Mouse (Mus musculus) kidney, adult 8-10 months (tissue): Measurements from ENCODE around the gene Tmppe.
"Not testable (repeated sequence)": the region's sequence is repeated elsewhere in the genome, so short reads cannot be mapped to it uniquely, and the experiment has no call there.

Experiments
- DNase-seq, 2 experiments: peaks; one replicate each; pipeline ENCODE4 v3.0.0; 2022

Gene Tmppe

DNA sequence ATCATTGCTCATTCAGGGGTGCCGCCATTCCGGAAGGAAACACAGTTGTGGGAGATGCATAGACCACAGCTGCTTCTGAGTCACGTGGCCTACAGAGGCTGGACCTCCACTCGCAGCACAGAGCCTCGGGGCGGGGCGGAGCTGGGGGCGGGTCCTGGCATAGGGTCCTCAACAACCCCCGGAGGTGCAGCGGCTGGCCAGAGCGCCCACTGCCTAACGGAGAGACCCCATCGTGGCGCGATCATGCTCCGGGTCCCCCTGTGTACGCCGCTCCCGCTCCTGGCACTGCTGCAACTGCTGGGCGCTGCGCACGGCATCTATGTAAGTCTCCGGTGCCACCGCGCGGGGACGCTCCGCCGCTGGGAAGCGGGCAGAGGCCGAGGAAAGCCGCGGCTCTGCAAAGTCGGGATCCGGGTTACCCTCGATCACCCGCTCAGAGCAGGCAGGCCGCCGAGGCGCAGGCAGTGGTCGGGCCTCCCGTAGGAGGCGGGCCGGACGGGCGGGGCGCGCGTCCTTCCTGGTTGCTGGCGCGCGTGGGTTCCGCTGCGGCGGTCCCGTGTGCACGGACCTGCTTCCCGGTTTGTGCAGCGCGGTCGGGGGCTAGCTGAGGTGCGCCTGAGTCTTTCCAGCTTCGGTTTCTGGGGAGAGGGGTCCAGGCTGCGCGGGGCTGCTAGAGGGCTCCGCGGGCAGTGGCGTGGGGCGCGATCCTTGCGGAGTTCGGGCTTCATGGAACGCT, at the start of gene Tmppe, which contains the start of gene Glb1:
Tmppe (plus strand) TSS at position 157 of the 736 bp plus-strand sequence.
Glb1 (plus strand) TSS at position 128 of the 736 bp plus-strand sequence.
- peak; percentile 80 to 83 for DNase-seq

DNA sequence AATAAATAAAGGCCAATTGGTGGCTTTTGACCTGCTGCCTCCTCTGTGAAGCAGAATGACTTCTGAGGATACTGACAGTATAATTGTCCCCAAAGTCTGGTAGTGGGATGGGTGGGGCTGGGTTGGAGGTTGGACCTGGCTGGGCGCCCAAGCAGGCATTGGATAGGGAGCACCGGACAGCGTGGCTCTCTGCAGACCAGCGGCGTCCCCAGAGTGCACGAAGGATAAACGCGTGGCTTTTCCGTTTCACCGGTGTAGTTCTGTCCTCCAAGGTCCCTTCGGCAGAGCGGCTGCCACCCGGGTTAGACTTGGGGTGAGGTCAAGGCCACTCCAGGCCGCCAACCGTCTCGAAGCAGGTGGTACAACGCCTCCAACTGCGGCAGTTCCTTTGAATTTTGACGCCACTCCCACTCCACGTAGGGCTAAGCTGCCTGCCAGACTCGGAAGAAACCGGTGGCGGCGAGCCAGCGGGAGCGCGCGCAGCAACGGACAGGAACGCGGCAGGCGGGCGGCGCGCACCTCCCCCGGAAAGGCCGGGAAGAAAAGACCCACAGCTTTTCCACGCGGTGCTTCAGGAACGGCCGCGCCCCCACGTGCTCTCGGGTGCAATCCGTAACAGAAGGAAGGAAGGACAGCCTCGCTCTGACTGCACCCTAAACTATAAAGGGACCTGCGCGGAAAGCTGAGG, 33.0 kb upstream of the Tmppe start:
- DNase-seq = peak; percentile 73 to 86

DNA sequence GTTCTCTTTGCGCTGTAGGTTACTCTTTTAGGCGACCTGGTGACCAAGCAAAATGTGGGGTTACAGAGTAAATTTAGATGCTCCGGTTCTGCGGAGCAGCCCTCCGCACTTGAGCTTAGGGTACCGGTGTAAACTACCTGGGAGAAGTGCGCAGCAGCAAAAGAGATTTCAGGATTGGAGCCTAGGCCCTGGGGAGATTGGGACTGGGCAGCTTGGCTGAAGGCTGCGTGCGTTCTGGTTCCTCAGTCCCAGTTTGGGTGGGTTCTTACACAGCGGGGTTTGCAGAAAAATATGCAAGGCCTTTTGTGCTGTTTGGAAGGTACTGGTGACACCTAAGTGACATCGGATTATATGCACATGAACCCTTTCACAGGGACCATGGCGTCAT, 32.4 kb upstream of the Tmppe start:
- DNase-seq = no peak

DNA sequence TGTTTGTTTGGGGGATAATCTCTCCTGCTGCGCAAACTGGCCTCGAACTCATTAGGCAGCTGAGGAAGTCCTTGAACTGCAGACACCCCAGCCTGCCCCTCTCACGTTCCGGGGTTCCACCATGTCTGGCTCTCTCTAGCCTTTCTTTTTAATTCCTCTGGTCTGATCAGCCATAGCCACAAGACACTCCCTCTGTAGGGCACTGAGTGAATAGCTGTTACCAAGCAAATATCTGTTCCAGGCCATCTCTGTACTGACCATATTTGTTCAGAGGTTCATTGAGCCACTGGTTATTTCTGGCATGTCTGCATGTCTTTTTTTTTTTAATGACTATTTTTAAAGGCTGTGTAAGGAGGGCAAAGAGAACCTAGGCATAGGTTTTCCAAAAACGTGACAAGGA, 31.5 kb upstream of the Tmppe start:
- DNase-seq = not testable (repeated sequence)

DNA sequence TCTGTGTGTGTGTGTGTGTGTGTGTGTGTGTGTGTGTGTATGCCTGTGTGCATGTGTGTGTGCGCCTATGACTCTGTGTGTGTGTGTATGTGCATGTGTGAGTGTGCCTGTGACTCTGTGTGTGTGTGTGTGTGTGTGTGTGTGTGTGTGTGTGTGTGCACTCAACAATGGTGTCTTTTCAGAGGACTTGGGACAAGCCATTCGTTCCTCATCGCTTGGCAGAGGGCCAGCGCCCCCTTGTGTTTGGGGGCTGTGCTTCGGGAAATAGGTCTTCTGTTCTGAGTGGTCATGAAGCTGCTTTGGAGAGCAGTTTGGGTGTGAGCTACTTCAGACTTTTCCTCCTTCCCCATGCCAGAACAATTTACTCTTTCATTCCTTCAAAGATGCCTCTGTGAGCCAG, 29.2 kb upstream of the Tmppe start:
- not testable (repeated sequence) for DNase-seq

DNA sequence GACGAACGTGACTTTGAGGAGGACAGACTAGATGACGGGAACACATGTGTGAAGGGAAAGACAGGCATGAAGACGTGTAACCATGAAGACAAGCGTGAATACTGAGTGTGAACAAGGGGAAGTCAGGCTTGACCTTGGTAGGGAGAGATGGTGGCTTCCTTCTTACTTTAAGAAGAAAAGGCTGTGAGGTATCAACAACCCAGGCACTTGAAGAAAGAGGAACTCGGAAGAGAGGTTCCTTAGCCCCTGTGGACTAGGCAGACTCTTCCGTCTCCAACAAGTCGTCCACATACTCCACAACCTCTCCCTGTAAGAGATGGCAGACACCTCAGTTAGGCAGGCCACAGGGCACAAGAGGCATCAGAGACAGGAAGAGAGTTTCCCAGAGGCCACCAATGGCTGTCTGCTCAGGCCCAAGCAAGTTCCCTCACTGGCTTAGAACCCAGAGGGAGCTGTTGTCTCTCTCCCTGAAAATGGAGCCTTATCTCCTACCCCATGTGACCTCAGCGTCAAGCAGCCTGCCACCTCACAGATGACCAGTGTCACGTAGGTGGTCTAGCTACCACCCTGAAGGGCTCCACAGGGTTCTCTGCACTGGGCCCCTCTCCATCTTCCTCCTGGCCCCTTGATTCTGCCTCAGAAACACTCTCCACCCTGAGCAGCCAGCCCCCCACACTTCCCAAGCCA, 25.5 kb upstream of the Tmppe start:
- no peak for DNase-seq

DNA sequence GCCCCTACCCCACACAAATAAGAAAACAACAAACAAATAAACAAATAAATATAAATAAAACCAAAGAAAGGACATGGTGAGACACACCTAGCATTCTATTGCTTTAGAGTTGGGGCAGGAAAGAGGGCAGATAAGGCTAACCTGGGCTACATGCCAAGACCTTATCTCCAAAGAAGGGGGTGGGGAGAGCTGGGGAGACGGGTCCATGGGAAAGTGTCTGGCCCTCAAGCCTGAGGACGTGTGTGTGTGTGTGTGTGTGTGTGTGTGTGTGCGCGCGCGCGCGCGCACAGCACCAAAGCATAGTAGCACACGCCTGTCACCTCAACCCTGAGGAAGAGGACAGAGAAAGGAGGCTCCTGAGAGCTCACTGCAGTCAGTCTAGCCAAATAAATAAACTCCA, 23.7 kb upstream of the Tmppe start:
- DNase-seq = no peak

DNA sequence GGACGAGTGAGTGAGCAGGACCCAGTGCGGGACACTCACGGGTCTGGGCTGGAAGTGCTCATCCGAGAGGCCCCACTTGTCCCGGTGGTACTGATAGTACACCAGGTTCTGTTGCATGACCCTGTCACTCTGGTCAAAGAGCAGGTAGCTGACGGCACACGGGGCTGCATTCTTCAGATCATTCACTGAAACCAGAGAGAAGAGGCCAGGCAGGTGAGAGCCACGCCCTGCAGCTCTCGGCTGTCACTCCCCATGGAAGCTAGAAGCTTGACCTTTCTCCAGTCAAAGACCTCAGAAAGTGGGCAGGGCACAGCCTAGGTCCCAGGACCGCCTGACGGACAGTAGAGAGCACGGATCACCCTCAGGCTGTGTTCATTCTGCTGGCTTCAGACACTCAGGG, 21.0 kb upstream of the Tmppe start:
- DNase-seq = peak in 1 of 2 experiments; percentile 45

DNA sequence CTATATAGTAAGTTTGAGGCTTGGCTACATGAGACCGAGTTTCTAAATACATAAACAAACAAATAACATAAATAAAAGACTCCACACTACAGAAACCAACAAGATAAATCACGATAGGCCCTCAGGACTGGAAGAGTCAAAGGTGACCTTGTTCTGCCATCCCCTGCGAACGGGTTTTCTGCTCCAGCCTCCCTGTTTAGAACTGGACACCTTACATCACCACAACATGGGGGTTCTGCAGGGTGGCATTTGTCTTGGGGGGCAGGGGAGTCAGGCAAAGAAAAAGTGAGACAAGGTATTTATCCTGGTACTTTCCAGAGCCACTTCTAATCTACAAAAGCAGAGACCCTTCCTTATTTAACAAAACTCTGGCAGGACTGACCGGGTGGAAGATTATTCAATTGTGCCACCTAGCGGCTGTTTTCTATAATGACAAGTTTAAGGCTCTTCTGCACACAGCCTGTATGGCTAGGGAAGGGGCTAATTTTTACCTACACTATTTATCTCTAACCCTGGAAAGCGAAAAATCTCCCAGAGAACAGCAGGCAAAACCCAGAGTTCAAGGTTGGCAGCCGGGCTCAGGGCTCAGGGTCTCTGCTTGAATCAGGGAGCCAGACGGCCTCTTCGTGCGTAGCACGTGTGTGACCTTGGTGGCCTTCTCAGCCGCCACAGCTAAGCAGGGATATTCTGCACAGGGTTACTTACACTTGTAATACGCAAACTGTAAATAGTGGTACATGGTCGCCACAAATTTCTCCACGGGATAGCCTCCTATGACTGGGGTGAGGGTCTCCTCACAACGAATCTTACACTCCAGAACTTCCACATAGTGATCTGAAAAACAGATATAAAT, 19.8 kb upstream of the Tmppe start:
- DNase-seq = peak in 1 of 2 experiments; percentile 22

DNA sequence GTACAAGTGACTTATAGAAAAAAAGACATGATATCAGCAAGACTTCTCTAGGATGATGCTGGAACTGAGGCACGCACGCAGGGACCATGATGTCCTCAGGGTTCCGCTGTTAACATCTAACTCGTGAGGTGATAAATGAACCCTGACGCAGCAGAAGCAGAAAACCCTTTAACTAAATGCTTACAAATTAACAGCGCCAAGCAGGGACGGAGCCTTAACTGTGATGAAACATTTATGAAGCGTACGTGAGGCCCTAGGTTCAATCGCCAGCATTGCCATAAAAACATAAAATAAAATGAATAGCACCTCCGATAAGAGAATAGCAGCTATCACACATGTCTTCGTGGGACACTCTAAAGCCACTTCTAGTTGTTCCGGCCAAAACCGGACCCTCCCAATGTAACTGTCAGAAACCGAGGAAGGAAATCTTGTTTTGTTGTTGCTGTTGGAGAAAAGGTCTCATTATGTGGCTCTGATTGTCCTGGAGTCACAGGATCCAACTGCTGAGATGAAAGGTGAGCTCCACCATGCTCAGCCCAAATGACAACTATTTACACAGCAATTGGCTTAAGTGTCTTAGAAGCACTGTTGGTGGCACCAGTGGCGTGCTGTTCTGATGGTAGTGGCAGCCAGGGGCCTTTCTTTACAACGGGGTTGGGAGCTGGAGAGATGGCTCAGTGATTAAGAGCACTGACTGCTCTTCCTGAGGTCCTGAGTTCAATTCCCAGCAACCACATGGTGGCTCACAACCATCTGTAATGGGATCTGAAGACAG, 17.8 kb upstream of the Tmppe start:
- peak; percentile 45 to 57 for DNase-seq

DNA sequence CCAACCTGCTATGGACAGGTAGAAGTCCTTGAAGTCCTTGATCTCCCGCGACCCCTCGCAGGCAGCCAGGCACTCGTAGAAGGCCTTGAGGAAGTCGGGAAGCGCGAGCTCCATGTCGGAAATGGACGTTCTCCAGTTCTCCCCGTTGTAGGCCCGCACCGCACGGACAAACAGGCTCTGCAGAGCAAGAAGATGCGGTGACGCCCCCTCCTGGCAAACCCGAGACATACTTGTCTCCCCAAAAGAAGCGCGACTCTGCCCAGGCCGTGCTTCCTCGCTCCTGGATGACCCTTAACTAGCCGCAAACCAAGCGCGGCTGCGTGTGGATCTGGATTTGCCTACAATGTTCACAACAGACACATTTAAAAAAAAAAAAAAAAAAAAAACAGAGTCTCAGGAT, 16.2 kb upstream of the Tmppe start:
- no peak for DNase-seq

DNA sequence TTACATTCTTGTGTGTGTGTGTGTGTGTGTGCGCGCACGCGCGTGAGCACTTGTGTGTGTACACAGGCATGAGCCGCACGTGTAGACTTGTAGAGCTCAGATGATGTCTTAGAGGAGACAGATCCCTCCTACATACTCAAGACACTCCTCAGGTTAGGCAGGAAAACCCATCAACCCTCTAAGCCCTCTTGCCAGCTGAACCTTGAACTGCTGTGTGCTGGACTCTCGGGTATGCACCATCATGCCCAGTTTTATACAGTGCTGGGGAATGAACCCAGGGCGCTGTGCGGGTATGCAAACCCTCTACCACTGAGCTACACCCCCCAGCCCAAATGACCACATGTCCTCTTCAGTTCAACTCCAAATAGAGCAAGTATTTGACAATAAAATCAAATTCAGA, 15.7 kb upstream of the Tmppe start:
- peak; percentile 54 to 56 for DNase-seq

DNA sequence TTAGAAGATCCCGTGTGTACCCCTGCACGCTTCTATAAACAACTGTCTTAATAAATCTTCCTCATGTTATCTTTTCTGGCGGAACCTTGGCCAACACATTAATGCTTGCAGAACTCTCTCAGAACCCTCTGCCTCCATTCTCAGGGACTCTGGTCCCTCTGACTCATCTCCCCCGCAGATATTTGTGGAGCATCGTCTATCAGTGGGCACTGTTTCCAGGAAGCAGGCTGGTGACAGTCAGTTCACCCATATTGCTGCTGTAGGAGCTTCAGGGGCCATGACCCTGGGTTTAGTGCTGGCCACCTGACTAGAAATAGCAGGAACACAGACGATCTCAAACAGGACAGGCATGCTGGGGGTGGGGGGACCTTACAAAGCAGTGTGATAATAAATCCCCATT, 13.8 kb upstream of the Tmppe start:
- DNase-seq = no peak

DNA sequence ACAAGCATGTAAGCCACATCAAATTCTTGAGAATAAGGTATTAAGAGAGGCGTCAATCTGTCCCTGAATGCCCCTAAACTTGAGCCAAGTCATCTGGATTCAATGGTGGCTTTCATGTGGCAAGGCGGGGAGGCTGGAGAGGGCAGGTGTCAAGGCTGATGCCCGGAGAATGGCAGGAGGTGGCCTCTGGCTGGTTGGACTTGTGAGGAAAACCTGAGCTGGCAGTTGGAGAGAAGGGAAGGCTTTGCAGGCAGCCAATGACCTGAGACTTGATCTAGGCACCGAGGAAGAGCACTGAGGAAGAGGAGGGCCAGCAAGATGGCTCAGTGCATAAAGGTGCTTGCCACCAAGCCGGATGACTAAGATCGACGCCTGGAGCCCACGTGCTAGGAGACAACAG, 12.6 kb upstream of the Tmppe start:
- DNase-seq = no peak

DNA sequence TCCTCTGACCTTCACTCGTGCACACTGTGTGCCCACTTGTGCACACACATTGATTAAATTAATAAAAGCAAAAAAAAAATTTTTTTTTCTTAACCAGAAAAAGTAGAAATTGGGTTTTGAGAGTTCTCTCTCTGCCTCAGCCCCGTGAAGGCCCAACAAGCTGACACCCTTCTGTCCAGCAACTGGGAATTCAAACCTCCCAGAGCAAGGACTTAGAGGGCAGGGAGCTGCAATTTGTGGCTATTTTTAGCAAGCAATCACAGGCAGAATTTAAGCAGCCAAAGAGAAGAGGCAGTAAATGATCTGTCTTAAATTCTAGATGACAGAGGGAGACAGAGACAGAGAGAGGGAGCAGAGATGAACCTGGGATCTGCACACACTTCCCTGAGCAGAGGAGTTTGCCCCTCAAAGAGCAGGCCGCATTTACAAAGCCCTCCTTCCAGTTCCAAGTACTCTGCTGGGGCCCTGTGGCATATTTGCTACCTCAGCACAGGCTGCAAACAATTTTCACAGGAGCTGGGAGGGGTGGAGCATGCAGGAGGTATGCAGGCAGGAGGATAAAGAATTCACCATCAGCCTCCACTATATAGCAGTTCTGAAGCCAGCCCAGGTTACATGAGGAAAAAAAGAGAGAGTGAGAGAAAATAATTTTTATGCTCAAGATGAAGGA, 12.1 kb upstream of the Tmppe start:
- no peak for DNase-seq

DNA sequence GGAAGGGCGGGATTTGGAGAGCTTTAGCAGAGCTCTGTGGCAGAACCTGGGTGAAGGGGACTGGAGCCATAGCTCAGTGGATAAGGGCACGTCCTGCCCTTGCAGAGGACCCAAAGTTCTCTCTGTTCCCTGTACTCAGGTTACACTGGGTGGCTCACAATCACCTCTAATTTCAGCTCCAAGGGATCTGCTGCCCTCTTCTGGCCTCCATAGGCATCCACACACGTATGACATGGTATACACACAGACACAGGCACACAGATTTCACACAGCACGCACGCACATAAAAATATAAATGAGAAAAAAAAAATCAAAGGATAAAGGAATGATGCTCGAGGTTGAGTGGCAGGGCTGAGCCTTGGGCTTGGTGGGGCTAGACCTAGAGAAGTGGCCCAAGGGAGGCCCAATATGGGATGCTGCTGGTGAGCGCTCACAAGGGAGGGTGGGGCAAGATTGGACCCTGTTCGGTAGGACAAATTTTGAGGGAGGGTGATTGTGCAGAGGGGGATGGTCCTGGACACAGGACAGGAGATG, 11.5 kb upstream of the Tmppe start:
- DNase-seq = peak; percentile 33 to 39

DNA sequence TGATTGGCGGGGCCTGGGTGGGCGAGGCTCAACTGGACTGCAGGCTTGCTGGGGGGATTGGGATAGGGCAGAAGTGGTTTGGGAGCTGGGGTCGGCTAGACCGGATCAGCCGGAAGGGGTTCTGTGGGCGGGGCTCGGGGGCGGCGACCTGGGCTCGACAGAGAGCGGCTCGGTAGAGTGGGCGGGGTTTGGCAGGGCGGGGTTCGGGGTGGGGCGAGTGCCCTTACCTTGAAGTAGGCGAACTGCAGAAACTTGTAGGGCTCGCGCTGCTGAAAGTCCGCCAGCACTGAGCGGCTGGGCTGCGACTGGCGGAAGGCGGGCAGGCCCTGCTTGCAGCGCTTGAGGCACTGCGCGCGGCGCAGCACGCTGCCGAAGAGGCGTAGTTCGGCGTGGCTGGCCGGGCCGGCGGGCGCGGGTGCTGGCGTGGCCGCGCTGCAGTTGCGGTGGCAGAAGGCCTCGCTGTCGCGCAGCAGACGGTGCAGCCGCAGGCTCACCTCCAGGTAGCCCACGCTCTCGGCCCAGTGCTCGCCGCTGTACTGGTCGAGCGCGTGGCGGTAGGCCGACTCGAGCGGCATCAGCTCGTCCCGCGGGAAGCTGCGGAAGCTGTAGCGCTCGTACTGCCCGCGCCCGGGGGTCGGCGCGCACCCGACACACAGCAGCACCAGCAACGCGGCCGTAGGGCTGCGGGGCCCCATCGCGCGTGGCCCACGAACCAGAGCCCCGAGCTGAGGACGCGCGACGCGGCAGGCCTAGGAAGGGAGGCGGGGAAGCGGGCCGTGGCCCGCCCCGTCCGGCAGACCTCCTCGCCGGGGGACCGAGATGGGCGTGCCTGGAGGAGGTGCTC, 10.8 kb upstream of the Tmppe start, which contains the start of gene Crtap:
Crtap (minus strand) TSS at position 771 of the 844 bp plus-strand sequence.
- DNase-seq = peak; percentile 61 to 75

DNA sequence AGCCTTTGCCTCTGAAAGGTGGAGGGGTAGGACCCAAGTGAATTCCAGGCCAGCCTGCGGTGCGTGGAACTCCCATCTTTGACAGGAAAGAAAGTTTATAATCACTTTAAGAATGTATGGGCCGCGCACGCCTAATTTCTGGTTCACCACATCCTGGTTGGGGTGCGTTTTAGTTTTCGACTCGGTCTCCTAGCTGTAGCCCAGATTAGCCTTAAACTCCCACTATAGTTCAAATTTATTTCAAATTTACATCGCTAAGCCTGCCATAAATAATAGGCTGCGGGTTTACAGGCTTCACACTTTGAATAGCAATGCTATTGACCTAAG, 10.2 kb upstream of the Tmppe start:
- no peak for DNase-seq

DNA sequence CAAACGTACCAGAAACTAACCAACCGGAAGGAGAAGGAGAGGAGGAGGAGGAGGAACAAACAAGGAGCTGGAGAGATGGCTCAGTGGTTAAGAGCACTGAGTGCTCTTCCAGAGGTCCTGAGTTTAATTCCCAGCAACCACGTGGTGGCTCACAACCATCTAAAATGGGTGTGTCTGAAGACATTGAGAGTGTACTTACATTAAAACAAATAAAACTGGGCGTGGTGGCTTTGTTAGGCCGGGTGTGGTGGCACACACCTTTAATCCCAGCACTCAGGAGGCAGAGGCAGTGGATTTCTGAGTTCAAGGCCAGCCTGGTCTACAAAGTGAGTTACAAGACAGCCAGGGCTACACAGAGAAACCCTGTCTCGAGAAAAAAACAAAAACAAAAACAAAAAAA, 6.8 kb upstream of the Tmppe start:
- DNase-seq = not testable (repeated sequence)

DNA sequence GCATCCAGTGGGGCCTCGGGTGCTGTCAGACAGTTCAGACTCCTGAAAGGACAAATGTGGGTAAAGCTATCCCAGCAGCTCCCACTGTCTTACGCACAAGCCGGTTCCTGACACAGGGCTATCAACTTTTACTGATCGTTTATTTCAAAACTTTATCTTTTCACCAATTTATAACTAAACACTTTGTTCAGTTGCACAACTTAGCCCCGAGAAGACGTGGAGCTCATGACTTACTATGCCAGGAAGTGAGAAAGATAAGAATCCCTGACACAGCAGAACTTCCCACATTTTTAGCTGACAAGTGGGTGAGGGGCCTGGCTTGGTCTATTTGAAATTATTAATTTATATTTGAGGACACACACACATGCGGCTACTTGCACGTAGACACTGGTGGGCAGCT, 6.2 kb upstream of the Tmppe start:
- DNase-seq = no peak
